Mouse (Mus musculus): ENCODE measurements around the gene Smarcc1. TPM values are rescaled to one million over a fixed set of nuclear protein-coding genes. Genes with fewer than 3 reads are reported as not detected.

Gene Smarcc1
- total and polyA plus RNA-seq, 3 experiments, result 30.4 to 97.0 (median 41.3) TPM

DNA sequence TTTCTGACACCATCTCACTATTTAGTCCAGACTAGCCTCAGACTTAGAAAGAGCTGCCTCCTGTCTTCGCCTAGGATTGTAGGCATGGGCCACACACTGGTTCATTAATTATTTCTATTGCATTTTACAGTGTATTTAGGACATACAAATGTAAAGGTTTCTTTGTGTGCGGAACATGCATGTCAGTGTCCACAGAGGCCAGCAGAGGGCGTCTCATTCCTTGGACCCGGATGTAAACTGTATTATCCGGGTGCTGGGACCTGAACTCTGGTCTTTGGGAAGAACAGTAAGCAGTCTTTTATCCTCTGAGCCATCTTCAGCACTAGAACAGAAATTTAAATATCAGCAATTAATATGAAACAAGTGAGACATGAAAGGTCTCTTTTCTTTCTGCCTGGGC lies 16.7 kb downstream of the Smarcc1 start:
- peaks cover 68% of the 10 kb centered on the region for H3K79me2 ChIP-seq (replicated peaks; ENCODE audit: control insufficient read depth, extremely low read depth, insufficient read depth, poor library complexity, severe bottlenecking)
- in situ Hi-C loops (cut with MboI; ENCODE audit: low pct_ligation_motif_present, low pct_unique_long_range_greater_than_20kb, low sequenced_read_pairs) (no loop called here), dilution Hi-C loops (cut with MboI; ENCODE audit: extremely low pct_ligation_motif_present, extremely low pct_unique_long_range_greater_than_20kb, low sequenced_read_pairs) (no loop called here)
- H3K4me3 ChIP-seq (replicated peaks in 1 of 3; ENCODE audit: low read depth in 2 of 3, low read length in 2 of 3, poor library complexity in 1 of 3), result peak overlapping the region in 1 of 3 experiments; percentile 21
- peak overlapping the region; percentile 94 for H3K4me2 ChIP-seq (ENCODE audit: insufficient read depth, low read depth, poor library complexity, severe bottlenecking)
- no peak overlapping the region for H3K27ac ChIP-seq (ENCODE audit: insufficient read depth, low read depth)
- H3K9ac ChIP-seq (ENCODE audit: insufficient read depth, low read depth), result no peak overlapping the region
- peaks cover 5 to 44% of the 10 kb centered on the region in 2 experiments; a peak in 3 of 4 replicates for H3K4me1 ChIP-seq (ENCODE audit: control insufficient read depth in 1 of 2, insufficient read depth in 2 of 2)
- H3K9me3 ChIP-seq (replicated peaks; ENCODE audit: low read length), result no peaks in the 10 kb centered on the region
- TF ChIP-seq ELF1 (IDR thresholded peaks at IDR 0.05; ENCODE audit: low read depth, low read length), result peak; percentile 25; the same call in 1 of the 2 replicates
- no peak for TF ChIP-seq SMC3 (IDR thresholded peaks at IDR 0.05; ENCODE audit: low read depth, low read length)
- TF ChIP-seq HCFC1 (IDR thresholded peaks at IDR 0.05; ENCODE audit: low read depth, low read length), result no peak
- no peak for TF ChIP-seq MXI1 (IDR thresholded peaks at IDR 0.05; ENCODE audit: low read depth, low read length)
- no peak for TF ChIP-seq ZMIZ1 (IDR thresholded peaks at IDR 0.05; ENCODE audit: low read depth, low read length)
- TF ChIP-seq CTCF (conservative IDR thresholded peaks at IDR 0.05 in 1 of 2, IDR thresholded peaks at IDR 0.05 in 1 of 2; ENCODE audit: low read depth in 2 of 2, low read length in 2 of 2), result peak; percentile 43 to 63; a peak in 3 of 4 replicates
- TF ChIP-seq JUND (conservative IDR thresholded peaks at IDR 0.05; ENCODE audit: low read depth, low read length), result no peak
- no peak for TF ChIP-seq BHLHE40 (IDR thresholded peaks at IDR 0.05; ENCODE audit: low read depth, low read length)
- TF ChIP-seq SIN3A (IDR thresholded peaks at IDR 0.05; ENCODE audit: low read length), result no peak
- TF ChIP-seq UBTF (IDR thresholded peaks at IDR 0.05; ENCODE audit: low read depth, low read length), result no peak
- DNase-seq (ENCODE audit: extremely low read depth), result no peak
- peaks cover 14 to 36% of the 10 kb centered on the region in 2 experiments for H3K36me3 ChIP-seq (replicated peaks in 1 of 2; ENCODE audit: control insufficient read depth in 1 of 2, insufficient read depth in 1 of 2, low read length in 1 of 2)
- H3K27me3 ChIP-seq (replicated peaks), result no peaks in the 10 kb centered on the region

DNA sequence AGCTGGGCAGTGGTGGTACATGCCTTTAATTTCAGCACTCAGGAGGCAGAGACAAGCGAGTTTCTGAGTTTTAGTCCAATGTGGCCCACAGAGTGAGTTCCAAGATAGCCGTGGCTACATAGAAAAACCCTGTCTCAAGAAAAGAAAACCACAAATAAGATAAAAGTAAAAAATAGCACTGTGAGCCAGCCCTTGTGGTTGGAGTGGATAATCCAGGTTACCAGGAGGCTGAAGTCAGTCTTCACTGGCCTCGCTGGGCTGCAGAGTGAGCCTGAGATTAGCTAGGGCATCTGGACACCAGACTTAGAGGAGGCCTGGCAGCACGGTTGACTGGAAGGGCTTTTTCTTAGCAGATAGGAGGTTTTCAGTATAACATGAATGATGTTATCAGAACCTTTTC lies 21.6 kb downstream of the Smarcc1 start:
- peak overlapping the region; percentile 53 for H3K9ac ChIP-seq (ENCODE audit: insufficient read depth, low read depth)
- H3K79me2 ChIP-seq (replicated peaks; ENCODE audit: control insufficient read depth, extremely low read depth, insufficient read depth, poor library complexity, severe bottlenecking), result peaks cover 80% of the 10 kb centered on the region
- dilution Hi-C loops (cut with MboI; ENCODE audit: extremely low pct_ligation_motif_present, extremely low pct_unique_long_range_greater_than_20kb, low sequenced_read_pairs), result no loop called here
- DNase-seq (ENCODE audit: extremely low read depth), result no peak
- H3K9me3 ChIP-seq (replicated peaks; ENCODE audit: low read length), result no peaks in the 10 kb centered on the region
- peaks cover 3 to 52% of the 10 kb centered on the region in 2 experiments; a peak in 3 of 4 replicates for H3K4me1 ChIP-seq (ENCODE audit: control insufficient read depth in 1 of 2, insufficient read depth in 2 of 2)
- peak overlapping the region; percentile 71 for H3K4me2 ChIP-seq (ENCODE audit: insufficient read depth, low read depth, poor library complexity, severe bottlenecking)
- H3K27me3 ChIP-seq (replicated peaks), result no peaks in the 10 kb centered on the region
- peak overlapping the region; percentile 37 for H3K27ac ChIP-seq (ENCODE audit: insufficient read depth, low read depth)
- TF ChIP-seq CTCF (conservative IDR thresholded peaks at IDR 0.05 in 1 of 2, IDR thresholded peaks at IDR 0.05 in 1 of 2; ENCODE audit: low read depth in 2 of 2, low read length in 2 of 2) (no peak), MEF2A (IDR thresholded peaks at IDR 0.05; ENCODE audit: borderline replicate concordance, low read depth, low read length) (peak; percentile 46; the same call in 1 of the 2 replicates)
- H3K4me3 ChIP-seq (replicated peaks in 1 of 3; ENCODE audit: low read depth in 2 of 3, low read length in 2 of 3, poor library complexity in 1 of 3), result no peak overlapping the region
- peaks cover 28 to 64% of the 10 kb centered on the region in 2 experiments for H3K36me3 ChIP-seq (replicated peaks in 1 of 2; ENCODE audit: control insufficient read depth in 1 of 2, insufficient read depth in 1 of 2, low read length in 1 of 2)
- in situ Hi-C loops (cut with MboI; ENCODE audit: low pct_ligation_motif_present, low pct_unique_long_range_greater_than_20kb, low sequenced_read_pairs), result no loop called here

DNA sequence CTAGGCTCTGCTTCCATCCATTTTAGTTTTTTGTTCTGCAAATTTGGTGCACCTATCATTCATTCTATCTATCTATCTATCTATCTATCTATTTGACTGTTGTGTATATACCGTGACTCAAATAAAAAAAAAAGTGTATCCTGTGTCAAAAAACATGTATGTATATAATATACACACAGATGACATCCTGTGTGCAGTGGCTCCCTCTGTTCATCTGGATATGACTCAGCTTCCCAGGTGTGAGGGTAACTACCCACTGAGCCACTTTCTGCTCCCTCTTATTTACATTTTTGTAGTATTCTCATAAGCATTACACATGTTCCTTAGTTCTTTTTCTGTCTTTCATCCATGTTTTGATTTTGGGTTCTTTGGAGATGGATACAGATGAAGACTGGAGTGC lies 24.6 kb downstream of the Smarcc1 start:
- Histone ChIP-seq H3K9ac (ENCODE audit: insufficient read depth, low read depth) (no peak overlapping the region), H3K36me3 (replicated peaks in 1 of 2; ENCODE audit: control insufficient read depth in 1 of 2, insufficient read depth in 1 of 2, low read length in 1 of 2) (peaks cover 26 to 58% of the 10 kb centered on the region in 2 experiments), H3K9me3 (replicated peaks; ENCODE audit: low read length) (no peaks in the 10 kb centered on the region), H3K4me3 (replicated peaks in 1 of 3; ENCODE audit: low read depth in 2 of 3, low read length in 2 of 3, poor library complexity in 1 of 3) (no peak overlapping the region), H3K79me2 (replicated peaks; ENCODE audit: control insufficient read depth, extremely low read depth, insufficient read depth, poor library complexity, severe bottlenecking) (peaks cover 64% of the 10 kb centered on the region), H3K4me2 (ENCODE audit: insufficient read depth, low read depth, poor library complexity, severe bottlenecking) (no peak overlapping the region), H3K4me1 (ENCODE audit: control insufficient read depth in 1 of 2, insufficient read depth in 2 of 2) (peaks cover 0 to 32% of the 10 kb centered on the region in 2 experiments; a peak in 2 of 4 replicates), H3K27ac (ENCODE audit: insufficient read depth, low read depth) (no peak overlapping the region), H3K27me3 (replicated peaks) (no peaks in the 10 kb centered on the region)
- TF ChIP-seq JUND (conservative IDR thresholded peaks at IDR 0.05; ENCODE audit: low read depth, low read length), result peak; percentile 90
- no peak for TF ChIP-seq MYC (IDR thresholded peaks at IDR 0.05; ENCODE audit: low read depth, low read length)
- no peak for TF ChIP-seq HCFC1 (IDR thresholded peaks at IDR 0.05; ENCODE audit: low read depth, low read length)
- TF ChIP-seq IRF4 (IDR thresholded peaks at IDR 0.05; ENCODE audit: low read depth, low read length), result peak; percentile 90
- TF ChIP-seq JUN (IDR thresholded peaks at IDR 0.05; ENCODE audit: insufficient read depth, low read depth, low read length), result peak; percentile 65
- no peak for TF ChIP-seq RCOR1 (conservative IDR thresholded peaks at IDR 0.05; ENCODE audit: low read depth, low read length)
- TF ChIP-seq EP300 (IDR thresholded peaks at IDR 0.05; ENCODE audit: low read length), result peak; percentile 81
- TF ChIP-seq ZNF384 (IDR thresholded peaks at IDR 0.05; ENCODE audit: low read depth, low read length), result peak; percentile 66; the same call in 1 of the 2 replicates
- TF ChIP-seq TCF12 (IDR thresholded peaks at IDR 0.05; ENCODE audit: low read depth, low read length), result peak; percentile 58; the same call in 1 of the 2 replicates
- TF ChIP-seq ETS1 (conservative IDR thresholded peaks at IDR 0.05; ENCODE audit: low read depth, low read length), result 0 out of 2 replicates have a peak, but pooled peaks have one; percentile 16
- no peak for DNase-seq (ENCODE audit: extremely low read depth)
- in situ Hi-C loops (cut with MboI; ENCODE audit: low pct_ligation_motif_present, low pct_unique_long_range_greater_than_20kb, low sequenced_read_pairs) (no loop called here), dilution Hi-C loops (cut with MboI; ENCODE audit: extremely low pct_ligation_motif_present, extremely low pct_unique_long_range_greater_than_20kb, low sequenced_read_pairs) (no loop called here)
